Mouse (Mus musculus) gastrocnemius, postnatal 36 days (tissue): Measurements from ENCODE around the gene Phf3. TPM values are rescaled to one million over a fixed set of nuclear protein-coding genes. Genes with fewer than 3 reads are reported as not detected.
"Not testable (repeated sequence)": the region's sequence is repeated elsewhere in the genome, so short reads cannot be mapped to it uniquely, and the experiment has no call there.

Experiments used
- DNase-seq, 2 experiments: peaks; one replicate each; pipeline ENCODE4 v3.0.0; 2022
- intact Hi-C: fragments of 180-260 bp; cut with DNase I; formaldehyde crosslinking; loops from one replicate; pipeline ENCODE4 v1.15.1; 2025
- total RNA-seq, 2 experiments: library from RNA; stranded (reverse); gene quantifications; 2 replicates each; pipeline ENCODE4 v1.2.3; 2021

Gene Phf3
- total RNA-seq, 2 experiments from 2014 or later, result 24.0 to 30.9 TPM

- DNase-seq, result no peak
Observed at GRCm38 (mm10) chr1:30778374-30779005, 95.2 kb downstream of the Phf3 start.

GRCm38 (mm10) chr1:30776196-30776595 lies 97.5 kb downstream of the Phf3 start:
- intact Hi-C loops, result loop anchor here (5.0 kb wide), 1 partner anchor 156 kb away; no protein-coding TSS in a partner anchor
- no peak for DNase-seq

More at GRCm38 (mm10) chr1:30778374-30779005, 95.2 kb downstream of the Phf3 start:
- intact Hi-C loops, result loop anchor here (1.0 to 5.0 kb wide), 2 partner anchors 154 to 376 kb away; no protein-coding TSS in a partner anchor

GRCm38 (mm10) chr1:30773662-30774061 lies 100.1 kb downstream of the Phf3 start:
- intact Hi-C loops, result no loop called here
- no peak for DNase-seq

- DNase-seq, result no peak
- intact Hi-C loops, result no loop called here
Observed at GRCm38 (mm10) chr1:30772851-30773250, 100.9 kb downstream of the Phf3 start.

- intact Hi-C loops, result no loop called here
- no peak for DNase-seq
Observed at GRCm38 (mm10) chr1:30771772-30772171, 101.9 kb downstream of the Phf3 start.

DNA sequence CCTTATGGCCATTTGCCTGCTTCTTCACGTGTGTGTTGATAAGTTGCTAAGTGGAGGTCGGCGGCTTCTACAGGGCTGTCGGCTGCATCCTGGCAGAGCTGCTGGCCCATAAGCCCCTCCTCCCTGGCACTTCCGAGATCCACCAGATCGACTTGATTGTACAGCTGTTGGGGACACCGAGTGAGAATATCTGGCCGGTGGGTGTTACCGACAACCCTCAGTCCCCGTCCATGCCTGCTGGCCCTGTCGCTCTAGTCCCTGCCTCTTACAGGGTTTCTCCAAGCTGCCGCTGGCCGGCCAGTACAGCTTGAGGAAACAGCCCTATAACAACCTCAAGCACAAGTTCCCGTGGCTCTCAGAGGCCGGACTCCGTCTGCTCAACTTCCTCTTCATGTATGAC lies 103.1 kb downstream of the Phf3 start:
- DNase-seq, intact Hi-C loops: not testable (repeated sequence)

DNA sequence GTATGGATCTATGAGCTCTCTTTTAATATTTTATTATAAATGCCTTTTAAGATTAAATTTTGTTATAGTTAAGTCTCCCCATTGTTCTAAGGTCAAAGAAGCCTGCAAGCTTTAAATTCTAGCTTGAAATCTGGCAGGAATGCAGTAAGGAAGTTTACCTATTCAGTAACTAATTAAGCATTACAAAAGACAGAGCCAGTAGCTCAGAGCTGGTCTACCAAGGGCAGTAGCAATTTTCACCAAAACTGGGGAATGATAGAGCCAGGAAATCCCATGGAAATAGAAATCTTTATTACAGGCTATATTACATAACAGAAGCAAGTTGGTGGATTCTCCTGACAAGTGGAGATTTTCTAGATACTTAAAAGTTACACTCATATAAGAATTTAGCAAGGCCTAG lies 116.9 kb downstream of the Phf3 start:
- intact Hi-C loops, result no loop called here
- no peak for DNase-seq

- no peak for DNase-seq
- intact Hi-C loops, result no loop called here
Observed at GRCm38 (mm10) chr1:30755453-30756224, 118.1 kb downstream of the Phf3 start.

Other genes with a start within 250 kb of the Phf3 start
- not detected for gene AC153137.1, start 104.0 kb upstream of the Phf3 start, total RNA-seq